Mouse (Mus musculus) stomach, postnatal 0 days (tissue): Measurements from ENCODE around the gene Suclg1. TPM values are rescaled to one million over a fixed set of nuclear protein-coding genes. Genes with fewer than 3 reads are reported as not detected.

Experiments used
- ATAC-seq: fragments of 200-750 bp; cut with Nextera tagmentation; 2 replicates; pipeline ENCODE4 v1.8.0; 2017; ENCODE audit not compliant: low FRiP score, low TSS enrichment
- DNase-seq: peaks from one replicate; pipeline ENCODE4 v3.0.0-alpha.2; 2016; ENCODE audit warnings: low spot score
- H3K27ac ChIP-seq: fragments of 300-500 bp; sonication (generic); replicated peaks from 2 replicates; pipeline ENCODE4 v1.5.1; 2014; ENCODE audit warnings: mild to moderate bottlenecking, control low read depth
- H3K27me3 ChIP-seq: fragments of 300-500 bp; sonication (generic); 2 replicates; pipeline ENCODE4 v1.6.1; 2014; ENCODE audit warnings: low read length; ENCODE audit not compliant: control insufficient read depth, insufficient read depth
- H3K36me3 ChIP-seq: fragments of 300-500 bp; sonication (generic); 2 replicates; pipeline ENCODE4 v1.6.1; 2014; ENCODE audit warnings: low read length, mixed read lengths; ENCODE audit not compliant: control insufficient read depth, insufficient read depth
- H3K4me1 ChIP-seq: fragments of 300-500 bp; sonication (generic); replicated peaks from 2 replicates; pipeline ENCODE4 v1.6.1; 2014; ENCODE audit warnings: antibody characterized with exemption; ENCODE audit not compliant: control insufficient read depth, insufficient read depth
- H3K4me2 ChIP-seq: fragments of 300-500 bp; sonication (generic); replicated peaks from 2 replicates; pipeline ENCODE4 v1.6.1; 2014; ENCODE audit warnings: low read depth, mild to moderate bottlenecking, control low read depth, moderate library complexity
- H3K4me3 ChIP-seq: fragments of 300-500 bp; sonication (generic); 2 replicates; pipeline ENCODE4 v1.5.1; 2014; ENCODE audit warnings: low read depth, low read length, control low read depth
- H3K9ac ChIP-seq: fragments of 300-500 bp; sonication (generic); 2 replicates; pipeline ENCODE4 v1.6.1; 2014; ENCODE audit warnings: mild to moderate bottlenecking, low read length, control low read depth, mixed read lengths
- H3K9me3 ChIP-seq: fragments of 300-500 bp; sonication (generic); 2 replicates; pipeline ENCODE4 v1.6.1; 2016; ENCODE audit warnings: low read length; ENCODE audit not compliant: control insufficient read depth
- CTCF ChIP-seq: IDR thresholded peaks from 2 replicates; pipeline ENCODE4 v1.5.1; 2016; ENCODE audit warnings: antibody characterized with exemption, low read depth, mild to moderate bottlenecking, moderate library complexity
- EP300 ChIP-seq: optimal IDR thresholded peaks from 2 replicates; pipeline ENCODE3; 2016; ENCODE audit warnings: antibody characterized with exemption
- WGBS: fragments of 180-500 bp; shearing (Covaris S2); extraction: QIAGEN DNeasy Blood & Tissue Kit; methylation state at CpG from one replicate; pipeline ENCODE4 v1.1.7; 2014; 5-methylcytosine and 5-hydroxymethylcytosine counted together
- polyA plus RNA-seq: library from polyadenylated mRNA; unstranded; fragments of >200 nt; fragmentation: Nextera tagmentation; extraction: Ambion mirVana; gene quantifications from 2 replicates; pipeline ENCODE4 v1.2.1, GENCODE M21; 2015

The Suclg1 gene
- polyA plus RNA-seq, 1 experiment from 2014 or later: 205 TPM

- no peak overlapping the region for H3K4me2 ChIP-seq
- no peak for DNase-seq
- no peak overlapping the region for H3K4me3 ChIP-seq
- H3K27ac ChIP-seq: no peak overlapping the region
- no peak for ATAC-seq
- no peaks in the 10 kb centered on the region for H3K4me1 ChIP-seq
- no peaks in the 10 kb centered on the region for H3K36me3 ChIP-seq
- TF ChIP-seq EP300: no peak
- TF ChIP-seq CTCF: no peak
- H3K9me3 ChIP-seq: no peaks in the 10 kb centered on the region
- H3K27me3 ChIP-seq: no peaks in the 10 kb centered on the region
- no peak overlapping the region for H3K9ac ChIP-seq
Observed at GRCm38 (mm10) chr6:73211602-73212001, 36.6 kb upstream of the Suclg1 start.

GRCm38 (mm10) chr6:73221189-73221957 lies 26.8 kb upstream of the Suclg1 start, which contains the start of gene Dnah6:
TSS of gene Dnah6 (minus strand) at chr6:73221651.
- peak within 1 kb of the TSS; percentile 41 for H3K9ac ChIP-seq
- peak within 1 kb of the TSS; percentile 84 for H3K27ac ChIP-seq
- no peaks in the 10 kb centered on the region for H3K4me1 ChIP-seq
- 32% methylated on average over 25 of the region's 25 CpGs for WGBS
- TF ChIP-seq CTCF: no peak
- TF ChIP-seq EP300: no peak
- peak; percentile 99 for ATAC-seq
- DNase-seq: peak; percentile 89
- peak within 1 kb of the TSS; percentile 60 for H3K4me2 ChIP-seq
- H3K27me3 ChIP-seq: no peaks in the 10 kb centered on the region
- peak within 1 kb of the TSS; percentile 32 for H3K4me3 ChIP-seq
- no peaks in the 10 kb centered on the region for H3K9me3 ChIP-seq
- H3K36me3 ChIP-seq: no peaks in the 10 kb centered on the region

GRCm38 (mm10) chr6:73221958-73222735 lies 26.0 kb upstream of the Suclg1 start:
- WGBS: 36% methylated on average over 23 of the region's 23 CpGs
- TF ChIP-seq CTCF: no peak
- no peak for TF ChIP-seq EP300

GRCm38 (mm10) chr6:73222841-73223526 lies 25.2 kb upstream of the Suclg1 start:
- WGBS: 18% methylated on average over 10 of the region's 10 CpGs
- no peak overlapping the region for H3K4me3 ChIP-seq
- H3K4me1 ChIP-seq: no peaks in the 10 kb centered on the region
- no peaks in the 10 kb centered on the region for H3K36me3 ChIP-seq
- H3K27ac ChIP-seq: peak overlapping the region; percentile 70
- TF ChIP-seq CTCF (peak; percentile 5; the same call in 1 of the 2 replicates), EP300 (no peak)
- H3K9me3 ChIP-seq: no peaks in the 10 kb centered on the region
- H3K27me3 ChIP-seq: no peaks in the 10 kb centered on the region
- peak; percentile 82 for DNase-seq
- H3K4me2 ChIP-seq: peak overlapping the region; percentile 34; the same call in 1 of the 2 replicates
- H3K9ac ChIP-seq: no peak overlapping the region
- peak; percentile 59 for ATAC-seq

More at GRCm38 (mm10) chr6:73221958-73222735, 26.0 kb upstream of the Suclg1 start:
- ATAC-seq (peak; percentile 60), DNase-seq (peak; percentile 34)
- peak overlapping the region; percentile 41 for H3K9ac ChIP-seq
- peak overlapping the region; percentile 60 for H3K4me2 ChIP-seq
- H3K4me1 ChIP-seq: no peaks in the 10 kb centered on the region
- H3K27me3 ChIP-seq: no peaks in the 10 kb centered on the region
- H3K36me3 ChIP-seq: no peaks in the 10 kb centered on the region
- no peaks in the 10 kb centered on the region for H3K9me3 ChIP-seq
- H3K27ac ChIP-seq: peak overlapping the region; percentile 84
- peak overlapping the region; percentile 32 for H3K4me3 ChIP-seq

- Histone ChIP-seq H3K9ac (no peak overlapping the region), H3K4me1 (no peaks in the 10 kb centered on the region), H3K27ac (no peak overlapping the region), H3K27me3 (no peaks in the 10 kb centered on the region), H3K4me3 (no peak overlapping the region), H3K36me3 (no peaks in the 10 kb centered on the region), H3K4me2 (no peak overlapping the region), H3K9me3 (no peaks in the 10 kb centered on the region)
- ATAC-seq (no peak), DNase-seq (peak; percentile 29)
- 33% methylated on average over 9 of the region's 10 CpGs for WGBS
- TF ChIP-seq CTCF (peak; percentile 70), EP300 (no peak)
Observed at GRCm38 (mm10) chr6:73227376-73228158, 20.6 kb upstream of the Suclg1 start.
